13 mouse cellular contexts compared by ENCODE assay signal in the genomic region with DNA sequence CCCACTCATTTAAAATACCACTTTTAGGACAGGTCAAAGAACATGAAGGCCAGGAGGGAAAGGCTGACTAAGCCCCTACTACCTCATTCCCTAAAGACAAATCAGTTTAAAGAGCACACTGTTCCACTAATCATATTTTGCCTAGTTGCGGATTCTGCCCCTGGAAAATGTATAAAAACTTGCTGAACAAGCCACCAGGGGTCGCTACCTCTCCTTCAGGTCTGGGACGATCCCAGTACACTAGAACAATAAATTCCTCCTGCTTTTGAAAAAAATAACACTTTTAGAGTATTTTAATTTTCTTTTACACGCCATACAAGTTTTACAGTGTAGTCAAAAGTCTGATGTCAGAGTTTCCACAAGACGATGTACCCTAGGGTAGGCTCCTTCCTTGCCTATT.
DNase-seq lines count a peak whose midpoint lies in the region; ATAC-seq and TF ChIP-seq lines count a peak whose summit lies in the region.
"Had no signal": no experiment of that assay in that cellular context is flagged by ENCODE, and none has a peak within 500 bp of the region (broad histone marks: within the 10 kb centered on the region; RNA-seq: fewer than 3 reads in every experiment).

No protein-coding gene starts in this region.

- 59% methylated on average over 5 of the region's 5 CpGs for WGBS in liver, embryonic 12.5 days (ENCODE audit: insufficient replicate concordance)
- WGBS in liver, postnatal 0 days (ENCODE audit: insufficient replicate concordance), result 65% methylated on average over 5 of the region's 5 CpGs

- H3K27me3 ChIP-seq in liver, embryonic 12.5 days (replicated peaks), result no peaks in the 10 kb centered on the region
- H3K27me3 ChIP-seq in liver, postnatal 0 days (ENCODE audit: insufficient read depth, low read length), result no peaks in the 10 kb centered on the region

- in situ Hi-C loops in ES-E14 (cut with MboI; ENCODE audit: low sequenced_read_pairs in 2 of 2, unreplicated experiment in 2 of 2), result no loop called here

- H3K4me3 ChIP-seq in gastrocnemius, adult 2 months, result no peak overlapping the region
- H3K4me3 ChIP-seq in liver, embryonic 12.5 days, result no peak overlapping the region
- no peak overlapping the region for H3K4me3 ChIP-seq in ES-E14 (ENCODE audit: insufficient read depth in 1 of 2, low read depth in 1 of 2, low read length in 2 of 2, poor library complexity in 1 of 2, severe bottlenecking in 1 of 2)
- H3K4me3 ChIP-seq in liver, postnatal 0 days (ENCODE audit: low read depth, low read length), result no peak overlapping the region
- H3K4me3 ChIP-seq: myocyte had no signal

- no peak overlapping the region for H3K4me2 ChIP-seq in liver, embryonic 12.5 days
- H3K4me2 ChIP-seq in liver, postnatal 0 days (ENCODE audit: low read depth, low read length), result no peak overlapping the region

- no peak for DNase-seq in gastrocnemius, adult 2 months
- DNase-seq in gastrocnemius, postnatal 25 days, result no peak
- DNase-seq in liver, result peak; percentile 17
- peak; percentile 6 for DNase-seq in ES-E14 (ENCODE audit: low read depth, low spot score)
- peak; percentile 13 for DNase-seq in liver, postnatal 0 days
- DNase-seq in kidney, adult 9 months, result no peak
- no peak for DNase-seq in spleen, adult 12 weeks (ENCODE audit: low spot score)
- DNase-seq: adrenal gland, adult 8-10 months; layer of hippocampus, postnatal 36 days; right cerebral cortex, postnatal 25 days; thymus, adult 18-20 months had no signal

- TF ChIP-seq CTCF in gastrocnemius, adult 2 months (IDR thresholded peaks at IDR 0.05), result peak; percentile 48
- peak; percentile 50 for TF ChIP-seq CTCF in liver, postnatal 0 days (IDR thresholded peaks at IDR 0.05; ENCODE audit: low read depth)

- no peaks in the 10 kb centered on the region for H3K4me1 ChIP-seq in liver, embryonic 12.5 days
- no peaks in the 10 kb centered on the region for H3K4me1 ChIP-seq in ES-E14 (ENCODE audit: control insufficient read depth in 2 of 2, insufficient read depth in 2 of 2, low read length in 2 of 2, poor library complexity in 1 of 2)
- no peaks in the 10 kb centered on the region for H3K4me1 ChIP-seq in liver, postnatal 0 days (ENCODE audit: insufficient read depth)

- TF ChIP-seq EP300 in liver, postnatal 0 days (IDR thresholded peaks at IDR 0.05; ENCODE audit: low read depth), result no peak

- H3K27ac ChIP-seq in gastrocnemius, adult 2 months, result no peak overlapping the region
- H3K27ac ChIP-seq in liver, embryonic 12.5 days, result no peak overlapping the region
- H3K27ac ChIP-seq in ES-E14 (ENCODE audit: insufficient read depth, low read depth, low read length, poor library complexity, severe bottlenecking), result no peak overlapping the region
- no peak overlapping the region for H3K27ac ChIP-seq in liver, postnatal 0 days (ENCODE audit: low read depth)

- no peak overlapping the region for H3K9ac ChIP-seq in liver, embryonic 12.5 days
- no peak overlapping the region for H3K9ac ChIP-seq in ES-E14 (ENCODE audit: insufficient read depth, low read depth, low read length, poor library complexity, severe bottlenecking)
- H3K9ac ChIP-seq in liver, postnatal 0 days (replicated peaks), result no peak overlapping the region

- intact Hi-C loops in gastrocnemius, adult 2 months (cut with DNase I), result no loop called here

- no peaks in the 10 kb centered on the region for H3K36me3 ChIP-seq in liver, embryonic 12.5 days
- no peaks in the 10 kb centered on the region for H3K36me3 ChIP-seq in ES-E14 (ENCODE audit: control insufficient read depth, insufficient read depth, low read length, poor library complexity, severe bottlenecking)
- no peaks in the 10 kb centered on the region for H3K36me3 ChIP-seq in liver, postnatal 0 days (replicated peaks; ENCODE audit: insufficient read depth, low read length)

- H3K9me3 ChIP-seq in liver, embryonic 12.5 days (replicated peaks), result no peaks in the 10 kb centered on the region
- no peaks in the 10 kb centered on the region for H3K9me3 ChIP-seq in ES-E14 (ENCODE audit: control insufficient read depth, insufficient read depth, low read depth, low read length)
- H3K9me3 ChIP-seq in liver, postnatal 0 days (ENCODE audit: low read length), result no peaks in the 10 kb centered on the region

- ATAC-seq in liver, embryonic 12.5 days, result no peak
- no peak for ATAC-seq in liver, postnatal 0 days

TF ChIP-seq in ES-E14, 5 proteins besides CTCF, POLR2A, EP300 and RAD21:
- TF ChIP-seq CHD2 (IDR thresholded peaks at IDR 0.05; ENCODE audit: low read depth, low read length), result no peak

Comparison
In these comparisons a context has a peak if more than half of its experiments do, and no peak if none do; other contexts are left out.
1. DNase-seq: peak in liver (single experiment), ES-E14 (single experiment) and liver, postnatal 0 days (single experiment); none in gastrocnemius, adult 2 months (single experiment), gastrocnemius, postnatal 25 days (single experiment), kidney, adult 9 months (single experiment) and spleen, adult 12 weeks (single experiment).